Mouse (Mus musculus): Measurements from ENCODE around the gene Peli2. TPM values are rescaled to one million over a fixed set of nuclear protein-coding genes. Genes with fewer than 3 reads are reported as not detected.

Peli2 gene
- polyA plus RNA-seq, 1 experiment from 2014 or later = 10.7 TPM

DNA sequence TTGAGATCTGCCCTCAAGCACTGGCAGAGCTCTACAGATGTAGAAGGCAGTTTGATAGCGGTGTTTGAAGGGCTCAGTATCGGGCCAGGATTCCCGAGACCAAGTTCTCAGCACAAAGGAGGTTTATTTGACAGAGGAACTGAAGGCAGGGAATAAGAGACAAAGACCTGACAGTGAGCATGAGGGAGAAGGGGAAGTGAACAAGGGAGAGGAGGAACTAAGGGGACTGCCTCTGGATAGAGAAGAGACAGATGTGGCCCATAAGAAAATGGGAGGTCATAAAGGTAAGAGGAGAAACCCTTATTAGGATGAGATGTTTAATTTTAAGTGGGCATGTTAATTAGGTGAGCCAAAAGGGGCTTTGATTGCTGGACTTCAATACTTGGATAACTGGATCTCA lies 36.5 kb downstream of the Peli2 start:
- H3K27ac ChIP-seq (replicated peaks) = no peak overlapping the region
- ATAC-seq (ENCODE audit: low FRiP score, low read depth) = no peak

DNA sequence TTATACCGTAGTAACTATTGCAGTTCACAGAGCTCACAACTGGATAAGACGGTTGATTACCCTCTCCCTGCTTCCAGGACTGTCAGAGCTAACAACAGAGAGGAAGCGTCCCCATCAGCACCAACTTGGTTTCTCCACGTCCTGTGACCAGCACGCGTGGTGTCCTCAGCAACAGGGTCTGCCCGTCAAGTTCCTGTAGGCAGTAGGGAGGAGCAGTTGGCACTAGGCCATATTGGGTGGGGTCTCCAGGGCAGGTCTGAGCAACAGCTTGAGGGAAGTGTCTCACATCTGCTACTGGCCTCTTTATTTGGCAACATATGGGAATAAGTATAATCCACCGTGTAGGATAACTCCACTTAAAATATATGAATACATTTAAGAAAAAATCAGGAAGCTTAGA lies 37.2 kb downstream of the Peli2 start:
- H3K4me3 ChIP-seq = no peak overlapping the region
- no peaks in the 10 kb centered on the region for H3K27me3 ChIP-seq
- H3K9me3 ChIP-seq = no peaks in the 10 kb centered on the region
- no peak overlapping the region for H3K9ac ChIP-seq
- no peak overlapping the region for H3K27ac ChIP-seq (replicated peaks)
- H3K4me1 ChIP-seq (replicated peaks) = peaks cover 6% of the 10 kb centered on the region; the same call in 1 of the 2 replicates
- ATAC-seq (ENCODE audit: low FRiP score, low read depth) = no peak
- H3K4me2 ChIP-seq = no peak overlapping the region
- H3K36me3 ChIP-seq = no peaks in the 10 kb centered on the region
- 74% methylated on average over 8 of the region's 8 CpGs for WGBS

More for the DNA sequence above, 36.5 kb downstream of the Peli2 start:
- 87% methylated on average over 3 of the region's 3 CpGs for WGBS
- peaks cover 6% of the 10 kb centered on the region; the same call in 1 of the 2 replicates for H3K4me1 ChIP-seq (replicated peaks)
- no peak overlapping the region for H3K9ac ChIP-seq
- no peaks in the 10 kb centered on the region for H3K9me3 ChIP-seq
- no peaks in the 10 kb centered on the region for H3K27me3 ChIP-seq
- H3K4me3 ChIP-seq = no peak overlapping the region
- H3K4me2 ChIP-seq = no peak overlapping the region
- no peaks in the 10 kb centered on the region for H3K36me3 ChIP-seq

DNA sequence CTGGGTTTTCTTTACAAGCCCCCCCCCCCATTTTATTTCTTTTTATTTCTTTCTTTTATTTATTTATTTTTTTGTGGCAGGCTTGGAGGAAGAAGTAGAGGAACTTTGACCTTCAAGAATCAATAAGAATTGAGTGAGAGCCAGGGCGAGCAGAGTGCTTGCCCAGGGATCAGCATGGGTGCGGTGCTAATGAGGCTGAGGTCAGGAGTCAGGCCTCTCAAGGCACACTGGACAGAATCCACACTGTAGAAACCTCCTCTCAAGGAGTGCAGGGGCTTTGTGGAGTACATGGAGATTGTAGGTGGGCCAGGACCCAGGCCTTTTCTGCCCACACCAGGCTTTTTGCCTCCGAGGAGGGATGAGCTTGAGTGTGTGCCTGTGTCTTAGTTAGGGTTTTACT lies 38.8 kb downstream of the Peli2 start:
- Histone ChIP-seq H3K27me3 (no peaks in the 10 kb centered on the region), H3K9ac (no peak overlapping the region), H3K4me3 (no peak overlapping the region), H3K27ac (replicated peaks) (no peak overlapping the region), H3K4me1 (replicated peaks) (peaks cover 6% of the 10 kb centered on the region; the same call in 1 of the 2 replicates), H3K36me3 (no peaks in the 10 kb centered on the region), H3K4me2 (no peak overlapping the region), H3K9me3 (no peaks in the 10 kb centered on the region)
- no peak for ATAC-seq (ENCODE audit: low FRiP score, low read depth)
- WGBS = 49% methylated on average over 3 of the region's 3 CpGs

DNA sequence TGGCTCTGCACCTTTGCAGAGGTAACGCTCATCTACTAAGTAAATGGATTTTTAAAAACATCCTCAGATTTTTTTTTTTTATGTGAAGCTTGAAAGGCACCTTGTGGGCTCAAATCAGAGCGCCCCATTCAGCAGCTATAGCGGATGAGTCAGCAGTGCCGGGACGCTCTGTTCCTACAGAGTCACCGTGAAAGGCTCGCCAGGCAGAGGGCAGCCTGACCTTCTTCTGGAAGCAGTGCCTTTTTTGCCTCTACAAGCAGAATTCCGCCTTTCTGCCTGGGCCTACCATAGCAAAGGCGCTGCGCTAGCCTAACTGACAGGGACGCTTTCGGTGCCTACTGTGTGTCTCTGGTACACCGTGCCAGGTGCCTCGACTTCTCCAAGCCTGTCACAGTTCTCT lies 41.8 kb downstream of the Peli2 start:
- Histone ChIP-seq H3K9me3 (no peaks in the 10 kb centered on the region), H3K27ac (replicated peaks) (no peak overlapping the region), H3K4me3 (no peak overlapping the region), H3K9ac (no peak overlapping the region), H3K27me3 (no peaks in the 10 kb centered on the region), H3K4me1 (replicated peaks) (0 out of 2 replicates have a peak, but pooled peaks cover 3% of the 10 kb centered on the region), H3K4me2 (no peak overlapping the region), H3K36me3 (no peaks in the 10 kb centered on the region)
- 83% methylated on average over 14 of the region's 14 CpGs for WGBS
- ATAC-seq (ENCODE audit: low FRiP score, low read depth) = no peak

DNA sequence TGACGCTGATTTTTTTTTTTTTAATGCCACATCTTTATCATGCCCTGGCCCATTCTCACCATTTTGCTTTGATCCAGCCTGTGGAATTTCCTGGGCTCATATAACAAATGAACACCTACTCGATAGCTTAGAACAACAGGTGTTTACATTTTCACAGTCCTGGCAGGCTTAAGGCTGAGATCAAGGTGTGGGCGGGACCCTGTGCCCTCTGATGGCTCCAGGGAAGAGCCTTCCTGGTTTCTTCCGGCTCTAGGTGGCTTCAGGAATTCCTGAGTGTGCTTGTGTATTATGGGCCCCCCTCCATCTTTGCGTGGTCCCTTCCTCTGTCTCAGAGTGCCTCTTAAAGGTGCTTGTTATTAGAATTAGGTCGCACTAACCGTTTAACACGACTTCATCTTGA lies 44.3 kb downstream of the Peli2 start:
- 71% methylated on average over 8 of the region's 8 CpGs for WGBS
- H3K27me3 ChIP-seq = no peaks in the 10 kb centered on the region
- H3K4me3 ChIP-seq = no peak overlapping the region
- H3K9ac ChIP-seq = no peak overlapping the region
- H3K36me3 ChIP-seq = no peaks in the 10 kb centered on the region
- no peaks in the 10 kb centered on the region for H3K4me1 ChIP-seq (replicated peaks)
- no peak overlapping the region for H3K4me2 ChIP-seq
- ATAC-seq (ENCODE audit: low FRiP score, low read depth) = no peak
- no peak overlapping the region for H3K27ac ChIP-seq (replicated peaks)
- H3K9me3 ChIP-seq = no peaks in the 10 kb centered on the region

DNA sequence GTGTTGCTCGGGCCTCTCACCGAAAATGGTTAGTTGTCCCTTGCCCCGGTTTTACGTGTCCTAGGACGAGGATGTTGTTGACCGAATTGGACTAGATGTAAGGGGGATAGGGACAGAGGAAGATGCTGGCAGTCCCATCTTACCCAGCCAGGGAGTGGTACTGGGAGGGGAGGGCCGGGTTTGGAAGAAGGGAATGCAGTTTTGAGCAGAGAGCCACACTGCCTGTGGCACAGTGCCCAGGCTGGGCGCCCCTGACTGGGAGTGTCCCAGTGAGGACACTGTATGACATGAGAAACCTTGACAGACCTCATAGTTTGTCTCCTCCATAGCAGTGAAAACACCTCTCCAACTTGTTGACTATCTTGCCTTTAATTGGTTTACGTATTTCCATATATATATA lies 45.8 kb downstream of the Peli2 start:
- Histone ChIP-seq H3K9ac (no peak overlapping the region), H3K27ac (replicated peaks) (no peak overlapping the region), H3K4me3 (no peak overlapping the region), H3K4me1 (replicated peaks) (peaks cover 8% of the 10 kb centered on the region), H3K4me2 (no peak overlapping the region), H3K27me3 (no peaks in the 10 kb centered on the region), H3K36me3 (no peaks in the 10 kb centered on the region), H3K9me3 (no peaks in the 10 kb centered on the region)
- 81% methylated on average over 9 of the region's 9 CpGs for WGBS
- no peak for ATAC-seq (ENCODE audit: low FRiP score, low read depth)

DNA sequence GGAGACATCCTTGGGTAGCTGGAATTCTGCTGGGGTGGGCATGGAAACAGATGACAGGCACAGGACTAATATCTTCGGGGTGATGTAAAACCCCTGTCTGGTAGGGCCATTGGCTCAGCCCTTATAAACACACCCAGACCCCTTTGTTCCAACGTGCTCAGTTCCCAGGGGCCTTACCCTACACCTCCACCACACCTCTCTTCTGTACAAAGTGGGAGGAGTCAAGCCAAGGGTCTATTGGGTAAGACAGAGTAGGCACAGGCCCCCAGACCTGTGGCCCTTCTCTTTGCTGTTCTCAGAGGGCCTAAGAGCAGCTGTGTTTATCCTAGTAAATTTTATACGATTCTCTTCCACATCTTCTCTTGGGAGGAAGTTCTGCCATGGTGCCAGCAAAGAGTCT lies 46.4 kb downstream of the Peli2 start:
- ATAC-seq (ENCODE audit: low FRiP score, low read depth) = no peak
- Histone ChIP-seq H3K4me1 (replicated peaks) (peaks cover 14% of the 10 kb centered on the region), H3K27me3 (no peaks in the 10 kb centered on the region), H3K9me3 (no peaks in the 10 kb centered on the region), H3K4me3 (no peak overlapping the region), H3K27ac (replicated peaks) (no peak overlapping the region), H3K36me3 (no peaks in the 10 kb centered on the region), H3K4me2 (no peak overlapping the region), H3K9ac (no peak overlapping the region)
- 64% methylated on average over 3 of the region's 3 CpGs for WGBS

DNA sequence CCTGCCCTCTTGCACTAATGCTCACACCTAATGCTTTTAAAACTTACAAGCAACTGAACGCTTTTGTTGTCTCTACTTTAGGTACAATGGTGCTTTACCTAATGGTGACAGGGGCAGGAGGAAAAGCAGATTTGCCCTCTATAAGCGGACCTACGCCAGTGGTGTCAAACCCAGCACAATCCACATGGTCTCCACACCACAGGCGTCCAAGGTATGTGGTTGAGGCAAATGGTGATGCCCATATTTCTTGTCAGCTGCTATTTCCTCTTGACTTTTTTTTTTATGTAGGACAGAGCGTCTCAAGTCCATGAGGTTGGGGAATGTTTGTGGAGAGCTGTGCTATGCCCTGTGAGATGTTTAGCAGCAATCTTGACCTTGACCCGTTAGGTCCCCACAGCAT lies 47.5 kb downstream of the Peli2 start:
- no peaks in the 10 kb centered on the region for H3K27me3 ChIP-seq
- no peak overlapping the region for H3K4me3 ChIP-seq
- no peaks in the 10 kb centered on the region for H3K9me3 ChIP-seq
- H3K9ac ChIP-seq = no peak overlapping the region
- no peaks in the 10 kb centered on the region for H3K36me3 ChIP-seq
- ATAC-seq (ENCODE audit: low FRiP score, low read depth) = no peak
- H3K4me1 ChIP-seq (replicated peaks) = peaks cover 16% of the 10 kb centered on the region
- H3K27ac ChIP-seq (replicated peaks) = no peak overlapping the region
- H3K4me2 ChIP-seq = no peak overlapping the region
- 91% methylated on average over 6 of the region's 6 CpGs for WGBS

DNA sequence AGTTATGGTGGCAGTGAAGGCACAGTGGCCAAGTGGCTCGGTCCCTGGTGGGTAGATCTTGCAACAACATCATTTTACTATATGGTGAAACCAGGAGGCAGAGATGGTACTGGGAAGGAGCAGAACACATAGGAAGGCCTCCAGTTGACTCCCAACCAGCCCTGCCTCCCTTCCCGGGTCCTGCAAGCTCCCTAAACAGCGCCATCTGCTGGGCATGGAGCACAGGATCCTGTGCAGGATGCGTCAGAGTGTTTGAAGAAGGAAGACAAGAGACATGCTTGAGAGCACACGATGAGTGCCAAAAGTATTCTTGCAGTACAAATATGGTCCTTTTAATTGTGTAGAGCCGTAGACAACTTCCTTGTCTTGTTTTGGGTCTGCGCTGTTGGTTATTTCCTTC lies 49.3 kb downstream of the Peli2 start:
- Histone ChIP-seq H3K4me2 (no peak overlapping the region), H3K36me3 (no peaks in the 10 kb centered on the region), H3K9me3 (no peaks in the 10 kb centered on the region), H3K27me3 (no peaks in the 10 kb centered on the region), H3K4me1 (replicated peaks) (peaks cover 16% of the 10 kb centered on the region), H3K27ac (replicated peaks) (no peak overlapping the region), H3K4me3 (no peak overlapping the region), H3K9ac (no peak overlapping the region)
- WGBS = 47% methylated on average over 7 of the region's 7 CpGs
- no peak for ATAC-seq (ENCODE audit: low FRiP score, low read depth)

DNA sequence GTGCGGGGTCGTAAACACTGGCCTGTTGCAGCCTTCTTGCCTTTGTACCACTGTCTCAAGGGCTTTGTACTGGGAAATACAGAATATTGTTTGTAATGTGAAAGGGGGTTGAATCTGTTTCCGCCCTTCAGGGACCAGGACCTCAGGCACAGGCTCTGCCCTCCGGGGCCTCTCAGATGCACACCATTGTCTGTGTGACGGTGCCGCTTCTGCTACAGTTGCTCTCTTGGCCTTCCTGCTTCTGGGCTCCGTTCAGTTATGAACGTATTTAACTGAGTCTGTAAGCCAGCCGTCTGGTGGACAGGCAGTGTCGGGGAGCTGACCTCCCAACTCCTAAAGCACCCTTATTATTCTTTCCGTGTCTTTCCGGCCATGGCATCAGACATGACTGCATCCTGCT lies 50.6 kb downstream of the Peli2 start:
- ATAC-seq (ENCODE audit: low FRiP score, low read depth) = peak; percentile 17; the same call in 1 of the 2 replicates
- Histone ChIP-seq H3K4me1 (replicated peaks) (peaks cover 16% of the 10 kb centered on the region), H3K27me3 (no peaks in the 10 kb centered on the region), H3K4me3 (no peak overlapping the region), H3K9me3 (no peaks in the 10 kb centered on the region), H3K27ac (replicated peaks) (0 out of 2 replicates have a peak overlapping the region, but pooled peaks have one; percentile 0), H3K36me3 (no peaks in the 10 kb centered on the region), H3K9ac (no peak overlapping the region), H3K4me2 (no peak overlapping the region)
- 18% methylated on average over 12 of the region's 12 CpGs for WGBS

DNA sequence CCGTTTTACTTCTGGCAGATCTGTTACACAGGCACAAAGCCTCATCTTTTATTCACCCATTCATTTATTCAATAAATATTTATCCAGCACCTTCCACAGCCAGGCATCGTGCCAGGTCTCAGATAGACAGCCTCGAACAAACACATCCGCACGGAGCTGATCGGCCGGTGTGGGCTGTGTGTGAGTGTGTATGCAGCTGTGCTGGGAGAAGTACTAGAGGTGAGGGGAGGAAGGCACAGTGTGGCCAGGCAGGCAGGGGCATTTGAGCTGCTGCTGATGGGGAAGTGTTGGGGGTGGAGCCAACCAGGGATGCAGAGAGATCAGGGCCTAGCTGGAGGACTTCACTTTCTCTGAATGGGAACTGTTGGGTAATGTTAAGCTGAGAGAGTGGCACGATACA lies 51.4 kb downstream of the Peli2 start:
- Histone ChIP-seq H3K36me3 (no peaks in the 10 kb centered on the region), H3K4me3 (no peak overlapping the region), H3K9me3 (no peaks in the 10 kb centered on the region), H3K27ac (replicated peaks) (no peak overlapping the region), H3K9ac (no peak overlapping the region), H3K4me1 (replicated peaks) (peaks cover 16% of the 10 kb centered on the region), H3K27me3 (no peaks in the 10 kb centered on the region), H3K4me2 (no peak overlapping the region)
- WGBS = 15% methylated on average over 8 of the region's 8 CpGs
- ATAC-seq (ENCODE audit: low FRiP score, low read depth) = peak; percentile 52; the same call in 1 of the 2 replicates

DNA sequence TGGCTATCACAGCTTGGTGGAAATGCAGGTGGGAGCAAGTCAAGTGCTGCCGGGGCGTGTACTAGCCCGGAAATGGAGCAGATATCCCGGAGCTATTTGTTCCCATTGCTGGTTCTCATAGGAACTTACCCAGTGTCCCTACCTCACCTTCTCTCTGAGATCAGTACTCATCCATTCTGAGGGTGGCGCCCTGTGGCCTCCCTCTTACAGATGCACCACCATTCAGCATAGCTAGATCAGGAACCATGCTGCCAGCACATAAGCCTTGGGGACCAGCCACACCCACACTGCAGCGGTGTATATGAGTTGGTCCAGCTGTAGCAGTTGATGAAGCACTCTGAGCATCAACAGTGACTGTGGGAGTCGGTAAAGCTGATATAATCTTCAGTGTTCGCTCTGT lies 52.3 kb downstream of the Peli2 start:
- 91% methylated on average over 8 of the region's 8 CpGs for WGBS
- H3K9ac ChIP-seq = no peak overlapping the region
- ATAC-seq (ENCODE audit: low FRiP score, low read depth) = no peak
- H3K27ac ChIP-seq (replicated peaks) = no peak overlapping the region
- peaks cover 16% of the 10 kb centered on the region for H3K4me1 ChIP-seq (replicated peaks)
- H3K9me3 ChIP-seq = no peaks in the 10 kb centered on the region
- no peak overlapping the region for H3K4me2 ChIP-seq
- no peak overlapping the region for H3K4me3 ChIP-seq
- no peaks in the 10 kb centered on the region for H3K27me3 ChIP-seq
- H3K36me3 ChIP-seq = no peaks in the 10 kb centered on the region

DNA sequence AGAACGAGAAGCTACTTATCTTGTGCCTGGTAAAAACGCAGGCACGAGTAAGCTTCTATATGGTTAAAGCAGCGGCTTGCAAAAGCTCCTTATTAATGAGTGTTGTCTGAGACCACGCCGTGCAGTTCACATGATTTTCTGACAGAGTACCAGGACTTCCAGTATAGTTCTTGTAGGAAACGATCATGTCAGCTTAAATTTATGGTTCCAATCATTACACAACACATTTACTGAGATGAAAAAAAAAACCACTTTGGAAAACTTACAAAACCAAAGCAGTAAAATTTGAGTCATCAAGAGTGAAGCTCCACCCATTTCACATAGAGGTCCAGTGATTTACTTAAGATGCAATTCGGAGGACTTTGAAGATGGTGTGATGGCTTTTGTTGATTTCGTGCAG lies 53.2 kb downstream of the Peli2 start:
- H3K36me3 ChIP-seq = no peaks in the 10 kb centered on the region
- no peak overlapping the region for H3K4me2 ChIP-seq
- H3K9ac ChIP-seq = no peak overlapping the region
- H3K27ac ChIP-seq (replicated peaks) = no peak overlapping the region
- no peak for ATAC-seq (ENCODE audit: low FRiP score, low read depth)
- H3K4me1 ChIP-seq (replicated peaks) = peaks cover 16% of the 10 kb centered on the region
- no peak overlapping the region for H3K4me3 ChIP-seq
- 86% methylated on average over 9 of the region's 9 CpGs for WGBS
- no peaks in the 10 kb centered on the region for H3K9me3 ChIP-seq
- no peaks in the 10 kb centered on the region for H3K27me3 ChIP-seq

All from hindbrain, embryonic 15.5 days (tissue).